Mouse (Mus musculus): ENCODE measurements at regions not wholly inside any gene's neighbourhood (a gene's known extent, or its start where the extent isn't known, plus 50 kb on each side); places are given as distances from the start of the nearest gene placed in this dataset.

DNA sequence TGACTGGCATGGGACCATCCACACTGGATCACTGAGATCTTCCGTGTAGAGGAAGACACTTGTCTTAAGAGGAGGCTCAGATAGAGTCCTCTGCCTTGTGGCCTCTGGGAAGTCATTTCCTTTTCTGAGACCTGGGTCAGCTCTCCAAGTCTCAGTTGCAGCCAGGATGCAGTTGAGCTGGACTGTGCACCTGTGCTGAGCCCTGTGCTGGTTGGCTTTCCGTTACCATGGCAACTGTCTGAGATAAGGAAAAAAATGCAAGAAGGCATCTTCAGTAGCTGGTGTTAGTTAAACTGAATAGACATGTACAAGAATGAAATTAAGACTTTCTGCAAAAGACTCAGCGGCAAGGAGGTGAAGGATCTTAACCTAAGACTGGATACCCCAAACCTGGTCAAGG lies 82.5 kb upstream of the Tut7 start:
- no peak for ATAC-seq (ENCODE audit: low FRiP score)
- H3K4me1 ChIP-seq (replicated peaks; ENCODE audit: control insufficient read depth, insufficient read depth, low read length): peaks cover 9% of the 10 kb centered on the region; the same call in 1 of the 2 replicates
- WGBS: 67% methylated on average over 3 of the region's 3 CpGs
- DNase-seq (ENCODE audit: low spot score): no peak
- H3K4me2 ChIP-seq (replicated peaks): no peak overlapping the region
- no peak overlapping the region for H3K4me3 ChIP-seq (replicated peaks; ENCODE audit: low read length)
- H3K9me3 ChIP-seq (ENCODE audit: control insufficient read depth, low read length): no peaks in the 10 kb centered on the region
- no peaks in the 10 kb centered on the region for H3K36me3 ChIP-seq (replicated peaks; ENCODE audit: control insufficient read depth, insufficient read depth)
- H3K9ac ChIP-seq: no peak overlapping the region
- H3K27ac ChIP-seq: no peak overlapping the region
- H3K27me3 ChIP-seq (ENCODE audit: control insufficient read depth, insufficient read depth, low read length): no peaks in the 10 kb centered on the region

DNA sequence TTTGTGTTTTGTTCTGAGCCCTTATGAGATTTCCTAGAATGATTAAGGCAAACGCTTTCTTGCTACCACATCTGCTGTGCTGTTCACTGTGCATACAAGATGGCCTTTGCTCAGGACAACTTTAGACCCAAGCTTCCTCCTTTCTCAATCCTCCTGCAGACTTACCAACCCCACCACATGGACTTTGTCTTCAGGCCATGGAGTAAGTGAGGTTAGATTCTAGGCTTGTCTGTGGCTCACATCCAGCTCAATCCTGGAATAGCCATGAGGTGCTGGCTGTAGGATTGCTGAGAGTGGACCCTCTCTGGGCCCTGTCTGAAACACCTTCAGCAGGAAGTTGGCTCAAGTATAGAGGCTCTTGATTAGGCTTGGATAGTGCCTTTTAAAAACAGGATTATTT lies 81.5 kb upstream of the Tut7 start:
- no peaks in the 10 kb centered on the region for H3K36me3 ChIP-seq (replicated peaks; ENCODE audit: control insufficient read depth, insufficient read depth)
- no peak overlapping the region for H3K27ac ChIP-seq
- no peak overlapping the region for H3K4me2 ChIP-seq (replicated peaks)
- H3K4me3 ChIP-seq (replicated peaks; ENCODE audit: low read length): no peak overlapping the region
- ATAC-seq (ENCODE audit: low FRiP score) (no peak), DNase-seq (ENCODE audit: low spot score) (no peak)
- no peaks in the 10 kb centered on the region for H3K9me3 ChIP-seq (ENCODE audit: control insufficient read depth, low read length)
- H3K4me1 ChIP-seq (replicated peaks; ENCODE audit: control insufficient read depth, insufficient read depth, low read length): peaks cover 9% of the 10 kb centered on the region; the same call in 1 of the 2 replicates
- no peaks in the 10 kb centered on the region for H3K27me3 ChIP-seq (ENCODE audit: control insufficient read depth, insufficient read depth, low read length)
- no peak overlapping the region for H3K9ac ChIP-seq
- WGBS: 93% methylated on average over 1 of the region's 1 CpGs

DNA sequence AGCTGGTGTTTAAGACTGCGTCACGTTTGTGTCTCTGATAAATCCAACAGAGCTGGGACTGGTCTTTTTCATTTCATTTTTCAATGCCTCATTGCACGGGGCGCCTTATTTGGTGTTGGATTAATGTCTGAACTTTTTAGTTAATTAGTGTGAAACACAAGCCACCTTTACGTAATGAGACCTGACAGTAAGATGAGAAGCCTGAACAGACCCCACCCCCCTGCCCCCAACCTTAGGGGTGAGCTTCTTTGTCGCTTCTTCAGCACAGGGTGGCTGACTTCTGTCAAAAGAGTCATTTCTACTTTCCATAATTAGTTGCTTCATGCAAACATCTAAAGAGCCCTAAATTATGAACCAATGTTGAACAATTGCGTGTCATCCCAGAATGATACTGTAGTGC lies 76.6 kb upstream of the Tut7 start:
- Histone ChIP-seq H3K27ac (no peak overlapping the region), H3K4me2 (replicated peaks) (no peak overlapping the region), H3K4me1 (replicated peaks; ENCODE audit: control insufficient read depth, insufficient read depth, low read length) (no peaks in the 10 kb centered on the region), H3K4me3 (replicated peaks; ENCODE audit: low read length) (no peak overlapping the region), H3K9me3 (ENCODE audit: control insufficient read depth, low read length) (no peaks in the 10 kb centered on the region), H3K27me3 (ENCODE audit: control insufficient read depth, insufficient read depth, low read length) (no peaks in the 10 kb centered on the region), H3K36me3 (replicated peaks; ENCODE audit: control insufficient read depth, insufficient read depth) (no peaks in the 10 kb centered on the region), H3K9ac (no peak overlapping the region)
- DNase-seq (ENCODE audit: low spot score) (no peak), ATAC-seq (ENCODE audit: low FRiP score) (no peak)
- WGBS: 70% methylated on average over 7 of the region's 7 CpGs

- no peaks in the 10 kb centered on the region for H3K4me1 ChIP-seq (replicated peaks; ENCODE audit: control insufficient read depth, insufficient read depth, low read length)
- H3K36me3 ChIP-seq (replicated peaks; ENCODE audit: control insufficient read depth, insufficient read depth): no peaks in the 10 kb centered on the region
- no peaks in the 10 kb centered on the region for H3K9me3 ChIP-seq (ENCODE audit: control insufficient read depth, low read length)
- no peak for ATAC-seq (ENCODE audit: low FRiP score)
- H3K9ac ChIP-seq: no peak overlapping the region
- no peaks in the 10 kb centered on the region for H3K27me3 ChIP-seq (ENCODE audit: control insufficient read depth, insufficient read depth, low read length)
- no peak for DNase-seq (ENCODE audit: low spot score)
- no peak overlapping the region for H3K4me3 ChIP-seq (replicated peaks; ENCODE audit: low read length)
- no peak overlapping the region for H3K4me2 ChIP-seq (replicated peaks)
- 94% methylated on average over 2 of the region's 2 CpGs for WGBS
- no peak overlapping the region for H3K27ac ChIP-seq
Observed at GRCm38 (mm10) chr13:59895754-59896153, 72.8 kb upstream of the Tut7 start.

DNA sequence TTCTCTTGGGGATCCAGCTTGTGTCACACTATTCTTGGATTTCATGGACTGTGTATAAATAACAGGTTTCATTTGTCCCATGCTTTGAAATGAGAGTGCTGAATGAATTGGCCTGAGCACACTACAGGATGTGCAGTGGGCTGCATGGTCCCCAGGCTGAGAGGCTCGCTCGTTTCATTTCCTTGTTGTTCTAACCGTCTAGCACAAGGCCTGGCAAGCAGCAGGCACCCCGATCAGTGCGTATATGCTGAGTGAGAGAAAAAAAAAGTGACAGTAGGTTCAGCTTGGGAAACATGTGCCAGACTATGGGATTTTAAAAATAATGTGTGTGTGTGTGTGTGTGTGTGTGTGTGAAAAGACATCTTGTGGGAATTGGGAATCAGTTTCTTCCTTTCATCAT lies 71.1 kb upstream of the Tut7 start:
- H3K4me3 ChIP-seq (replicated peaks; ENCODE audit: low read length): no peak overlapping the region
- 72% methylated on average over 5 of the region's 5 CpGs for WGBS
- no peaks in the 10 kb centered on the region for H3K36me3 ChIP-seq (replicated peaks; ENCODE audit: control insufficient read depth, insufficient read depth)
- no peak overlapping the region for H3K9ac ChIP-seq
- no peak overlapping the region for H3K27ac ChIP-seq
- no peaks in the 10 kb centered on the region for H3K27me3 ChIP-seq (ENCODE audit: control insufficient read depth, insufficient read depth, low read length)
- no peak overlapping the region for H3K4me2 ChIP-seq (replicated peaks)
- no peak for DNase-seq (ENCODE audit: low spot score)
- H3K9me3 ChIP-seq (ENCODE audit: control insufficient read depth, low read length): no peaks in the 10 kb centered on the region
- no peak for ATAC-seq (ENCODE audit: low FRiP score)
- H3K4me1 ChIP-seq (replicated peaks; ENCODE audit: control insufficient read depth, insufficient read depth, low read length): peaks cover 6% of the 10 kb centered on the region

GRCm38 (mm10) chr13:59892961-59893360 lies 70.0 kb upstream of the Tut7 start:
- Histone ChIP-seq H3K4me2 (replicated peaks) (no peak overlapping the region), H3K27me3 (ENCODE audit: control insufficient read depth, insufficient read depth, low read length) (no peaks in the 10 kb centered on the region), H3K4me3 (replicated peaks; ENCODE audit: low read length) (no peak overlapping the region), H3K4me1 (replicated peaks; ENCODE audit: control insufficient read depth, insufficient read depth, low read length) (peaks cover 6% of the 10 kb centered on the region), H3K9me3 (ENCODE audit: control insufficient read depth, low read length) (no peaks in the 10 kb centered on the region), H3K27ac (no peak overlapping the region), H3K9ac (no peak overlapping the region), H3K36me3 (replicated peaks; ENCODE audit: control insufficient read depth, insufficient read depth) (no peaks in the 10 kb centered on the region)
- no peak for DNase-seq (ENCODE audit: low spot score)
- WGBS: 75% methylated on average over 8 of the region's 8 CpGs
- no peak for ATAC-seq (ENCODE audit: low FRiP score)

GRCm38 (mm10) chr13:59892340-59892739 lies 69.4 kb upstream of the Tut7 start:
- WGBS: 37% methylated on average over 9 of the region's 9 CpGs
- H3K27me3 ChIP-seq (ENCODE audit: control insufficient read depth, insufficient read depth, low read length): no peaks in the 10 kb centered on the region
- no peak overlapping the region for H3K4me2 ChIP-seq (replicated peaks)
- no peak overlapping the region for H3K4me3 ChIP-seq (replicated peaks; ENCODE audit: low read length)
- no peaks in the 10 kb centered on the region for H3K9me3 ChIP-seq (ENCODE audit: control insufficient read depth, low read length)
- H3K27ac ChIP-seq: no peak overlapping the region
- peaks cover 6% of the 10 kb centered on the region for H3K4me1 ChIP-seq (replicated peaks; ENCODE audit: control insufficient read depth, insufficient read depth, low read length)
- no peak for DNase-seq (ENCODE audit: low spot score)
- no peak overlapping the region for H3K9ac ChIP-seq
- ATAC-seq (ENCODE audit: low FRiP score): no peak
- no peaks in the 10 kb centered on the region for H3K36me3 ChIP-seq (replicated peaks; ENCODE audit: control insufficient read depth, insufficient read depth)

DNA sequence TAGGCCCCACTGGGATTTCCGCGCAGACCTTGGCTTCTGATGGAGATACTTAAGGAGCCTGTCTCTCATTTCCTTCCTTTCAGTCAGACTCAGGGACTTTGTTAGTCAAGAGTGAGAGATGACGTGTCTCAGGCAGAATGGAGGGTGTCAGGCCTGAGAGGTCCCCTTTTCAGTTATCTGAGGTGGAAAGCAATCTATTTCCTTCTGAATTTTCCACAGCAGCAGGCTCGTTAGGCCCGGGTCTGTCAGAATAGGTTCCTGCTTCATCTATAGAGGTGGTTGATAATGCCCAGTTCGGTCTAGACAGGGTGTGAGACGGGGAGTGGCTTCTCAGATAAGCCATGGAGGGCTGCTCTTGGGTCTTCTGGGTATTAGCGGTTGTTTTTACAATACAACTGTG lies 68.8 kb upstream of the Tut7 start:
- Histone ChIP-seq H3K9me3 (ENCODE audit: control insufficient read depth, low read length) (no peaks in the 10 kb centered on the region), H3K27me3 (ENCODE audit: control insufficient read depth, insufficient read depth, low read length) (no peaks in the 10 kb centered on the region), H3K4me3 (replicated peaks; ENCODE audit: low read length) (no peak overlapping the region), H3K36me3 (replicated peaks; ENCODE audit: control insufficient read depth, insufficient read depth) (no peaks in the 10 kb centered on the region), H3K27ac (no peak overlapping the region), H3K4me1 (replicated peaks; ENCODE audit: control insufficient read depth, insufficient read depth, low read length) (peaks cover 6% of the 10 kb centered on the region), H3K4me2 (replicated peaks) (no peak overlapping the region), H3K9ac (no peak overlapping the region)
- DNase-seq (ENCODE audit: low spot score): no peak
- ATAC-seq (ENCODE audit: low FRiP score): no peak
- 57% methylated on average over 8 of the region's 8 CpGs for WGBS

DNA sequence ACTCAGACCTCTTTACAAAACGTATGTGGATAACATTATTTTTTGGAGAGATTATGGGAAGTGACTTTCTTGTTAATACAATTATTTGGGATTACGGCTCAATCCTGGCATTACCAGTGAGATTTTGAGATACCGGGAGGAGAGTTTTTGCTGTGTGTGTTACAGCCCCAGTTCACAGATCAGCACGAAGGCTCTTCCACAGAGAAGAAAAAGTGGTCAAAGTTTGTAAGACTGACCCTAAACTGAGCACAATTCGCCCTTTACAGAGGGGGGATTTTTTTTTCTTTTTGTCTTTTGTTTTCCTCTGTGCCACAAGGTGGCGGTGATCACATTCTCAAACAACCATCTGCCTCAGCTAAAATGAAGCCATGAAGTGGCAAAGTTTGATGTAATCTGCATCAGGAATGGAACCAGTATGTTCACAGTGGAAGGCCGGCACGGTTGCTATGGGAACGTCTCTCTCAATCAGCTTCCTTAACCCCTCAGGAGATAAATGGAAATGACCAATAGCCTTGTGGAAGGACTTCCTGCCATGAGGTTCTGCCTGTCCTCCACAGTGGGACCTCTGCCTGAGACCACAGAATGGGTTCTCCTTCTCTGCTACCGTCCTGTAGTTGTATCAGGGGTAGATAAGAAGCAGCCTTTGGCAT lies 66.6 kb upstream of the Tut7 start:
- Histone ChIP-seq H3K9me3 (ENCODE audit: control insufficient read depth, low read length) (no peaks in the 10 kb centered on the region), H3K9ac (no peak overlapping the region), H3K27ac (no peak overlapping the region), H3K4me1 (replicated peaks; ENCODE audit: control insufficient read depth, insufficient read depth, low read length) (peaks cover 6% of the 10 kb centered on the region), H3K4me3 (replicated peaks; ENCODE audit: low read length) (no peak overlapping the region), H3K4me2 (replicated peaks) (no peak overlapping the region), H3K27me3 (ENCODE audit: control insufficient read depth, insufficient read depth, low read length) (no peaks in the 10 kb centered on the region), H3K36me3 (replicated peaks; ENCODE audit: control insufficient read depth, insufficient read depth) (no peaks in the 10 kb centered on the region)
- 19% methylated on average over 10 of the region's 10 CpGs for WGBS
- DNase-seq (ENCODE audit: low spot score): peak; percentile 83
- peak; percentile 51; the same call in 1 of the 2 replicates for ATAC-seq (ENCODE audit: low FRiP score)

Measured in hindbrain, embryonic 14.5 days (tissue).